Mouse (Mus musculus) liver, postnatal 0 days (tissue): ENCODE measurements at regions not wholly inside any gene's neighbourhood (a gene's known extent, or its start where the extent isn't known, plus 50 kb on each side); places are given as distances from the start of the nearest gene placed in this dataset.
A peak's percentile ranks its signal among the peaks of the same experiment; 100 is the strongest.

Experiments
- ATAC-seq: fragments of 200-750 bp; cut with Nextera tagmentation; 2 replicates; pipeline ENCODE4 v1.8.0; 2017; ENCODE audit warnings: mild to moderate bottlenecking, moderate library complexity
- DNase-seq: peaks from one replicate; pipeline ENCODE4 v3.0.0-alpha.2; 2016
- H3K27ac ChIP-seq: fragments of 300-500 bp; sonication (generic); 2 replicates; pipeline ENCODE4 v1.5.1; 2014; ENCODE audit warnings: antibody characterized with exemption, moderate library complexity, mild to moderate bottlenecking, low read depth
- H3K27me3 ChIP-seq: fragments of 300-500 bp; sonication (generic); 2 replicates; pipeline ENCODE4 v1.6.1; 2014; ENCODE audit warnings: low read length, control low read depth, mixed read lengths; ENCODE audit not compliant: insufficient read depth
- H3K36me3 ChIP-seq: fragments of 300-500 bp; sonication (generic); replicated peaks from 2 replicates; pipeline ENCODE4 v1.6.1; 2014; ENCODE audit warnings: mild to moderate bottlenecking, control low read depth, low read length, moderate library complexity, mixed read lengths; ENCODE audit not compliant: insufficient read depth
- H3K4me1 ChIP-seq: fragments of 300-500 bp; sonication (generic); 2 replicates; pipeline ENCODE4 v1.6.1; 2014; ENCODE audit warnings: antibody characterized with exemption, mild to moderate bottlenecking, control low read depth; ENCODE audit not compliant: insufficient read depth
- H3K4me2 ChIP-seq: fragments of 300-500 bp; sonication (generic); 2 replicates; pipeline ENCODE4 v1.6.1; 2014; ENCODE audit warnings: low read depth, mild to moderate bottlenecking, low read length, moderate library complexity, mixed read lengths
- H3K4me3 ChIP-seq: fragments of 300-500 bp; sonication (generic); 2 replicates; pipeline ENCODE4 v1.5.1; 2014; ENCODE audit warnings: low read depth, low read length
- H3K9ac ChIP-seq: fragments of 300-500 bp; sonication (generic); replicated peaks from 2 replicates; pipeline ENCODE4 v1.6.1; 2014; ENCODE audit warnings: mild to moderate bottlenecking, moderate library complexity
- H3K9me3 ChIP-seq: fragments of 300-500 bp; sonication (generic); 2 replicates; pipeline ENCODE4 v1.6.1; 2016; ENCODE audit warnings: mild to moderate bottlenecking, control low read depth, low read length, mixed read lengths
- CTCF ChIP-seq: sonication (generic); IDR thresholded peaks from 2 replicates; pipeline ENCODE4 v1.5.1; 2016; ENCODE audit warnings: antibody characterized with exemption, low read depth
- EP300 ChIP-seq: IDR thresholded peaks from 2 replicates; pipeline ENCODE4 v1.6.1; 2016; ENCODE audit warnings: antibody characterized with exemption, low read depth, mild to moderate bottlenecking
- WGBS: fragments of 180-500 bp; shearing (Covaris S2); extraction: QIAGEN DNeasy Blood & Tissue Kit; methylation state at CpG from one replicate; pipeline ENCODE4 v1.1.7; 2014; ENCODE audit not compliant: insufficient replicate concordance; 5-methylcytosine and 5-hydroxymethylcytosine counted together

DNA sequence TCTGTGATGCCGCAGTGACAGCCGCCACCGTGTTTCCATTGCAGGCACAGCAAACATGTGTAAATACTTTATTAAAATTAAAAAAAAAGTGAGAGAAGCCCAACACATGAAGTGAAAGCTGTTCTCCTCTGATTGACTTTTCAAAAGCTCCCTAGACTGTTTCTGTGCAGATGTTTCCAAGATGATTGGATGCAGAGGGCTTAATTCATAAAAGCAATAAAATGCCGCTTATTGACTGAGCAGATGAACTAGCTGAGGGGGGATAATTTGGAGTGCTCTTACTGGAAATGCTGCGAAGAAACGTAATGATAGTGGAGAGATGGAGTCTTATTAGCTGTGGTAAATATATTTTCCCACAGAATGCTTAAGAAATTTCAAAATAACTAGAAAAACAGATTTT is 170.4 kb downstream of the Rnf144a start:
- no peaks in the 10 kb centered on the region for H3K4me1 ChIP-seq
- no peak overlapping the region for H3K4me2 ChIP-seq
- H3K27ac ChIP-seq, result no peak overlapping the region
- TF ChIP-seq EP300 (no peak), CTCF (no peak)
- DNase-seq, result no peak
- H3K27me3 ChIP-seq, result no peaks in the 10 kb centered on the region
- 89% methylated on average over 6 of the region's 6 CpGs for WGBS
- no peak for ATAC-seq
- H3K9ac ChIP-seq, result no peak overlapping the region
- no peak overlapping the region for H3K4me3 ChIP-seq
- no peaks in the 10 kb centered on the region for H3K36me3 ChIP-seq
- H3K9me3 ChIP-seq, result no peaks in the 10 kb centered on the region

DNA sequence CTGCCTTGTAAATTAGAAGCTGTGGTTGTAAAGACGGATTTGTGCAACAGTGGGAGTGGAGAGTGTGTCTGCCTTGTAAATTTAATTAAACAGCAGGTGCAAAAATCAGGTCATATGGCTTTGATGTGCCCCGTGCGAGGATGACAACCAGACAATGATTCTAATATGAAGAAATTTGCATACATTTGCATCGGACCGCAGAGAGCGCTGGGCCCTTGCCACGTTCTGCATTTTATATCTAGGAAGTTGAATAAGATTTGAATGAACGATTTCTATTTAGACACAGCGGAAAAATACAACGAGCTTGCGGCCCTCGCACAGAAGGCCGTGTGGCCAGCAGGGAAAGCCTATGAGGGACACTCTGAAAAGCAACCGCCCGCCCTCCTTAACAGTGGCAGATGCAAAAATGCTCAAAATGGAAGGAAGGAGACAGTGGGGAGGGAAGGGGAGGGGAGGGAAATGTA is 187.5 kb downstream of the Rnf144a start:
- no peak for TF ChIP-seq CTCF
- no peak for TF ChIP-seq EP300
- Histone ChIP-seq H3K36me3 (no peaks in the 10 kb centered on the region), H3K4me2 (no peak overlapping the region), H3K27me3 (no peaks in the 10 kb centered on the region), H3K4me1 (no peaks in the 10 kb centered on the region), H3K9me3 (no peaks in the 10 kb centered on the region), H3K4me3 (no peak overlapping the region), H3K27ac (no peak overlapping the region), H3K9ac (no peak overlapping the region)
- WGBS, result 82% methylated on average over 15 of the region's 15 CpGs
- ATAC-seq, result no peak
- no peak for DNase-seq

DNA sequence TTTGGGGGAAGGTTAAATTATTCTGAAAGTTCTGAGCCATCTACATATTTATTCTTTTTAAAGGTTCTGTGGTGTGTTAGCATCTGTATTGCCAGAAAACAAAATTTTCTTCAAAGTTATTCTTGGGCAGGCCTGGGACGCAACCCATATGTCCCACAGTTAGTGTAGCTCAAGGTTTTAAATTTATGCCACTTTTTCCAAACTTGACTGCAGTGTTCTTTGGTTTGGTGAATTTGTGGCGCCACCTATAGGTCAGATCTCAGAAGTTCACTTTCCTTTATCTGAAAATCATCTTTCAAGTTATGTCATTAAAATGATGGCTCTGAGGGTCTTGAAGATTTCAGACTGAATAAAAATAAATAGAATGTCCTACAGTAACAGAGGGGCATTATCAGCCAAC is 188.7 kb downstream of the Rnf144a start:
- no peaks in the 10 kb centered on the region for H3K36me3 ChIP-seq
- no peaks in the 10 kb centered on the region for H3K27me3 ChIP-seq
- TF ChIP-seq CTCF, result peak; percentile 63
- no peak for TF ChIP-seq EP300
- no peak for DNase-seq
- 7% methylated on average over 2 of the region's 2 CpGs for WGBS
- no peak overlapping the region for H3K27ac ChIP-seq
- H3K4me3 ChIP-seq, result no peak overlapping the region
- no peak overlapping the region for H3K4me2 ChIP-seq
- ATAC-seq, result no peak
- H3K9me3 ChIP-seq, result no peaks in the 10 kb centered on the region
- H3K9ac ChIP-seq, result no peak overlapping the region
- no peaks in the 10 kb centered on the region for H3K4me1 ChIP-seq

DNA sequence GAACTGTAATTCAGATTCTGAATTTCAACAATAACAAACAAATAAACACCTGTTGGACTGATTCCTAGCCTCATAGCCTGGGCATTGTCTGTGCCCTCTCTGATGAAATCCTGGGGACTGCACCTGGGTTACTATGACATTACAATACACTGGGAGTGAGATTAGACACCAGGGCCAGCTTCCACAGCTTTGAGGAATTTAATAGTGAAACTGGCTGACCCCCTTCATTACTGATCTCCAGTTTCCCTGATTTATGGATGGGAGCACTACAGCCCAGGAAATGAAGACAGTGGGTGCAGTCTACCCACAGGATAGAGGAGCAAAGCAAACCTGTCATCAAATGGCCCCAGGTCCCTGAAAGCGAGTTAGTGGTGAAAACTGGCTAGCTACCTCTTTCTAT is 202.6 kb downstream of the Rnf144a start:
- Histone ChIP-seq H3K36me3 (no peaks in the 10 kb centered on the region), H3K9me3 (no peaks in the 10 kb centered on the region), H3K27me3 (no peaks in the 10 kb centered on the region), H3K4me2 (no peak overlapping the region), H3K9ac (no peak overlapping the region), H3K27ac (no peak overlapping the region), H3K4me1 (no peaks in the 10 kb centered on the region), H3K4me3 (no peak overlapping the region)
- no peak for TF ChIP-seq CTCF
- no peak for TF ChIP-seq EP300
- ATAC-seq, result no peak
- 57% methylated on average over 1 of the region's 1 CpGs for WGBS
- no peak for DNase-seq

DNA sequence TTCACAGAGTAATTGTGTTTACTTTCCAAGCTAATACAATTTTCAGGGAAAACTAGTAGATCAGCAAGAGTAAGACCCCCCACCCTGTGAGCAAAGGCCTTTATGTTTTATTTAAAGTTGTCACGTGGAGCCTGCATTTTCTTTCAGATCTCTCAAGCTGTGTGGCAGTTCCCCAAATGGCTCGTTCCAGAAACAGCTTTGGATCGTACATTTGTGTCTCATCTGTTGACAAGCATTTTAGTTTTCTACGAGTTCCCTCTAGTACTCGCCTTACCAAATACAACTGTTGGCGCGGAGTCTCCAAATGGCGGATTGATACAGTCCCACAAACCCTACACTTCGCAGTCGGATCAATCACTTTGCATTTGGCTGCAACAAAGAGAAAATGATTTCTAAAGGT is 203.6 kb downstream of the Rnf144a start:
- H3K9me3 ChIP-seq, result no peaks in the 10 kb centered on the region
- no peak overlapping the region for H3K9ac ChIP-seq
- TF ChIP-seq EP300 (no peak), CTCF (no peak)
- H3K36me3 ChIP-seq, result no peaks in the 10 kb centered on the region
- H3K27ac ChIP-seq, result no peak overlapping the region
- ATAC-seq (no peak), DNase-seq (no peak)
- WGBS, result 76% methylated on average over 10 of the region's 10 CpGs
- H3K4me2 ChIP-seq, result no peak overlapping the region
- no peak overlapping the region for H3K4me3 ChIP-seq
- H3K27me3 ChIP-seq, result no peaks in the 10 kb centered on the region
- H3K4me1 ChIP-seq, result no peaks in the 10 kb centered on the region

DNA sequence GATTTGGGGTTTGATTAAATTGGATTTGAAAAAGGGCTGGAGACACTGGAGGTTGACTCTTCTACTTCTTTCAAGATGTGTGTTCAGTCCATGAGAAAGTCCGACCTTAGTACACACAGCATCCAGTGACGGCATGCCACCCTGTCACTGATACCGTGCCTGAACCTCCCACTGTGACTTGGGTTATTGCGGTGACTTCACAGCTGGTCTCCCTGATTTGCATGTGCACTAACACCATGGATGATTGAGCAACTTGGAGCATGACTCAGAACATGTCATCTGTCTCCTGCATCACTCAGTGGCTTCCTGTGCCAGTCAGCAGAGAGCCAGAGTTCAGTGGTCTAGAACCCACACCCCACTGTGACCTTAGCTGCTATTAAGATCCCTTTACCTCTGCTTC is 208.3 kb downstream of the Rnf144a start:
- H3K4me3 ChIP-seq, result no peak overlapping the region
- ATAC-seq, result no peak
- no peaks in the 10 kb centered on the region for H3K27me3 ChIP-seq
- WGBS, result 61% methylated on average over 4 of the region's 4 CpGs
- H3K27ac ChIP-seq, result no peak overlapping the region
- no peaks in the 10 kb centered on the region for H3K9me3 ChIP-seq
- DNase-seq, result no peak
- TF ChIP-seq CTCF (no peak), EP300 (no peak)
- H3K9ac ChIP-seq, result no peak overlapping the region
- H3K4me1 ChIP-seq, result no peaks in the 10 kb centered on the region
- H3K36me3 ChIP-seq, result no peaks in the 10 kb centered on the region
- H3K4me2 ChIP-seq, result no peak overlapping the region

DNA sequence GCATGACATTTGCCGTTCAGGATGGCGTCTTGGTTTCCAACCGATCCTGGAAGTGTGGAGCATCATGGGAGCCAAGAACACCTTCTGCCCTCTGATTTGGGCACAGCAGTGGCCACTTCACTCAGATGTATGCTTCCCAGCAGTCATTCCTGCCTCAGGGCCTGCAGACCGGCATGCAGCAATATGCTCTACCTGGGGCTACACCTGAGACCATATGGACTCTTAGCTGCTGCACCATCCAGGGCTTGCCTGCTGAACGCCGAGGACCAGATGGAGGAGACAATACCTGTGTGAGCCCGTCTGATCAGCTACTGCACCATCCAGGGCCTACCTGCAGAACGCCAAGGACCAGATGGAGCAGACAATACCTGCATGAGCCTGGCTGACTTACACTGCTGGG is 209.0 kb downstream of the Rnf144a start:
- Histone ChIP-seq H3K4me3 (no peak overlapping the region), H3K4me1 (no peaks in the 10 kb centered on the region), H3K27me3 (no peaks in the 10 kb centered on the region), H3K9me3 (no peaks in the 10 kb centered on the region), H3K4me2 (no peak overlapping the region), H3K36me3 (no peaks in the 10 kb centered on the region), H3K27ac (no peak overlapping the region), H3K9ac (no peak overlapping the region)
- WGBS, result 78% methylated on average over 8 of the region's 8 CpGs
- ATAC-seq (no peak), DNase-seq (no peak)
- TF ChIP-seq EP300 (no peak), CTCF (no peak)
